Mouse (Mus musculus): Measurements from ENCODE around the gene Zfp598. TPM values are rescaled to one million over a fixed set of nuclear protein-coding genes. Genes with fewer than 3 reads are reported as not detected.

Gene Zfp598
- polyA plus RNA-seq (2016; fragmentation: Nextera tagmentation; extraction: Ambion mirVana) = 34.5 and 36.7 TPM in 2 replicates

GRCm38 (mm10) chr17:24669545-24670245 lies at the start of gene Zfp598:
TSS of gene Zfp598 (plus strand) at chr17:24669687.
- Histone ChIP-seq H3K27me3 (ENCODE audit: low read depth, poor library complexity, severe bottlenecking) (no peaks in the 10 kb centered on the region), H3K9me3 (replicated peaks) (no peaks in the 10 kb centered on the region), H3K36me3 (peaks cover 16% of the 10 kb centered on the region), H3K4me1 (peaks cover 56% of the 10 kb centered on the region), H3K27ac (peak within 1 kb of the TSS; percentile 95), H3K4me3 (peak within 1 kb of the TSS; percentile 99)
- DNase-seq (ENCODE audit: low spot score) = peak; percentile 98
- WGBS = under 1% methylated on average over 80 of the region's 80 CpGs

DNA sequence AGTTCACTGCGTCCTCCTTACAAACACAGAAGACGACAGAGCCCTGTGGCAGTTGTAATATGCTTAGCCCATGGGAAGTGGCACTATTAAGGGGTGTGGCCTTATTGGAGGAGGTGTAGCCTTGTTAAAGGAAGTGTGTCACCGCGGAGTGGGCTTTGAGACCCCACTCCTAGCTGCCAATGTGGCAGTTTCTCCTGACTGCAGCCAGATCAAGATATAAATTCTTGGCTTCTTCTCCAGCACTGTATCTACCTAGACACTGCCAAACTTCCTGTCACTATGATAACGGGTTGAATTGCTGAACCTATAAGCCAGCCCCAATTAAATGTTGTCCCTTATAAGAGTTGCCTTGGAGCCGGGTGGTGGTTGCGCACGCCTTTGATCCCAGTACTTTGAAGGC lies 44.0 kb upstream of the Zfp598 start:
- Histone ChIP-seq H3K9me3 (replicated peaks) (no peaks in the 10 kb centered on the region), H3K4me1 (no peaks in the 10 kb centered on the region), H3K36me3 (peaks cover 100% of the 10 kb centered on the region), H3K27ac (no peak overlapping the region), H3K27me3 (ENCODE audit: low read depth, poor library complexity, severe bottlenecking) (no peaks in the 10 kb centered on the region), H3K4me3 (no peak overlapping the region)
- DNase-seq (ENCODE audit: low spot score) = no peak
- WGBS = 94% methylated on average over 8 of the region's 8 CpGs

DNA sequence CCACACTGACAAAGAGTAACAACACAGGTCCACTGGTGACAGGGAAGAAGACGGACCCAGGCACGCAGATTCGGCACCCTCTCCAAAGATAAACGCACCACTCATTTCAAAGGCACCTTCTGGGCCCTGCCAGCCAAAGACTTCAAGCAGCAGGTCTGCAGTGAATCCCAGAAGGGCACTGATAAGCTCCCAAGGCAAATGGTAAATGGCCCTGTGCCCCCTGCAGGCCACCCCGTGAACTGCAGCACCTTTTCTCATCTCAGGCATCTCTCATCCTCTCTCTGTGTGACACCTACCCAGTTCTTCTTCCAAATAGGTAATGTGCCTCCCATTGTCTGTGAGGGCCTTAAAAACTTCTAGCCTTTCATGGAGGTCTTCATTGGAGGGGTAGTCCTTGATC lies 40.8 kb upstream of the Zfp598 start:
- H3K9me3 ChIP-seq (replicated peaks) = no peaks in the 10 kb centered on the region
- peaks cover 19% of the 10 kb centered on the region for H3K4me1 ChIP-seq
- H3K36me3 ChIP-seq = peaks cover 74% of the 10 kb centered on the region
- no peak overlapping the region for H3K4me3 ChIP-seq
- H3K27ac ChIP-seq = no peak overlapping the region
- WGBS = 52% methylated on average over 5 of the region's 5 CpGs
- no peaks in the 10 kb centered on the region for H3K27me3 ChIP-seq (ENCODE audit: low read depth, poor library complexity, severe bottlenecking)
- peak; percentile 84 for DNase-seq (ENCODE audit: low spot score)

DNA sequence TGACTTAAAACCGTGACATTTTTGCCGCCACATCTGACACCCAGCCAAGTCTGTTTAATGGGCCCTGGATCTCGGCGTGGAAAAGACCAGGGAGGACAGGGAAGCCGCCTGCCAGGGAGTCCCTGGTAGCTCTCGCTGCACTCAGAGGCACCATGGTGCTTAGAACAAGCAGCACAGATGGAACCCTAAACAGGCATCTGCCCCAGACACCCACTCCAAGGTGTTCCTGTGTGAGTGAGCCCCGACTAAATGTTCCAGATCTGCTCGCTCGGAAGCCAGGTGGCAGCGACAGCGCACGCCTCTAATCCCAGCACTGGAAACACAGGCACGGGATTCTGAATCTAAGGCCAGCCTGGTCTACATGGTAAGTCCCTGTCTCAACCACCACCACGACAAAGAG lies 39.4 kb upstream of the Zfp598 start:
- peaks cover 60% of the 10 kb centered on the region for H3K36me3 ChIP-seq
- WGBS = 90% methylated on average over 14 of the region's 14 CpGs

DNA sequence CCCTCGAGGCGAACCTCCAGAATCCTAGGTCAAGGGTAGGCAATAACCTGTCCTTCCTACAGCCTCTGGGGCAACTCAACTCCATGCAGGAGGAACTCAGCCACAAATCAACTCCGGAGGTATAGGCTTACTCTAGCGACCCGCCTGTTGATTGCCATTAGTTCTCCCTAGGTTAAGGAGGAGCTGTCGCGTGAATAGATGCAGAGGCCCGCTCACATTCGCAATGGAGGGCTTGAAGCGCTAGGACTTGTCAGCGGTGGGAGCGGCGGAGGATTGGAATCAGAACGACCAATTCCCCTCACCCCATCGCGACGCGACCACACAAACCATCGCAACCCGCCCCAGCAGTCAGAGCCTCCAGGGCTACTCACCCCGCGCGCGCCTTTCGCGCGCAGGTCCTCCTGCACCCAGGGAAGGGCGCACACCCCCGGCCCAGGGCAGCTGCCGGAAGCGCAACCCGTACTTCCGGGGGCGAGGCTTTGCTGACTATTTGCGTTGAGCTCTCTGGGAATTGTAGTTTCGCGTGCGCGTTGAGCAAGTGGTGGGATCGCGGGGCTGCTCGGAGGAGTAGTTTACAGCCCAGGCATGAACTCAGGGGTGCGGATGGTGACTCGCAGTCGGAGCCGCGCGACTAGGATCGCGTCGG lies 37.2 kb upstream of the Zfp598 start, which contains the start of the genes Tsc2 and Nthl1:
Gene Tsc2 (minus strand): TSS at position 464 of the 646 bp plus-strand sequence.
Gene Nthl1 (plus strand): TSS at position 514 of the 646 bp plus-strand sequence.
- no peaks in the 10 kb centered on the region for H3K27me3 ChIP-seq (ENCODE audit: low read depth, poor library complexity, severe bottlenecking)
- H3K9me3 ChIP-seq (replicated peaks) = no peaks in the 10 kb centered on the region
- H3K4me1 ChIP-seq = peaks cover 32% of the 10 kb centered on the region
- peak within 1 kb of the TSS; percentile 93 for H3K27ac ChIP-seq
- H3K36me3 ChIP-seq = peaks cover 46% of the 10 kb centered on the region
- H3K4me3 ChIP-seq = peak within 1 kb of the TSS; percentile 78
- 2% methylated on average over 51 of the region's 51 CpGs for WGBS
- peak; percentile 94 for DNase-seq (ENCODE audit: low spot score)

More for the DNA sequence above, 39.4 kb upstream of the Zfp598 start:
- Histone ChIP-seq H3K9me3 (replicated peaks) (no peaks in the 10 kb centered on the region), H3K4me3 (no peak overlapping the region), H3K27me3 (ENCODE audit: low read depth, poor library complexity, severe bottlenecking) (no peaks in the 10 kb centered on the region), H3K4me1 (peaks cover 23% of the 10 kb centered on the region), H3K27ac (no peak overlapping the region)
- DNase-seq (ENCODE audit: low spot score) = no peak

DNA sequence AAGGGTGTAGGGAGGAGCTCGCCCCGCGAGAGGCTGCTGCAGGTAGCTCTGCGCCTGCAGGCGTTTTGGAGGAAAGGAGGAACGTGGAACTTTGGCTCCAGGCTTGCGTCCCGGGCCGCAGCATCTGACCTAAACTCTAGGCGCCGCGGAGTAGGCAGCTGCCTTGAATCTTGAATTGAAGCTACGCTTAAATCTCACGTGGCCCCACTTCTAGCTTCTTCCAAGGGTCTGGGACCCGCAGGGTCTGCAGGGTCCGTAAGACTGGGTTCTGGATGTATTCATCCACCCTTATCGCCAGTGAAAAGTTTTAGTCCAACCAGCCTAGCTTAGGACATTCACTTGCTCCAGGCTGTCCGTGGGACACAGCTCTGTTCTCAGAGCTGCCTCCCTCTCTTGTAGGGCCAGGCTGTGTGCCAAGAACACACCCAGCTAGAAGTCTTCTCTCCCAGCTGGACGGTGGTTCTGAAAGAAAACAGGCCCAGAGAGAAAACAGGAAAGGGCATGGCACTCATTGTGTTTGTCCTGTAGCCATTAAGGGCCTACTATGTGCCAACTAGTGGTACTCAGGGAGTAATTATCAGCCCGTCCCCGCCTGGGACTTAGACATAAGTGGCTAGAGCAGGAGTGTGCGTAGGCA lies 36.6 kb upstream of the Zfp598 start:
- no peak for DNase-seq (ENCODE audit: low spot score)
- Histone ChIP-seq H3K9me3 (replicated peaks) (no peaks in the 10 kb centered on the region), H3K4me1 (peaks cover 37% of the 10 kb centered on the region), H3K27me3 (ENCODE audit: low read depth, poor library complexity, severe bottlenecking) (no peaks in the 10 kb centered on the region), H3K27ac (peak overlapping the region; percentile 93), H3K36me3 (peaks cover 44% of the 10 kb centered on the region), H3K4me3 (peak overlapping the region; percentile 78)
- 13% methylated on average over 22 of the region's 22 CpGs for WGBS

GRCm38 (mm10) chr17:24633831-24634230 lies 35.7 kb upstream of the Zfp598 start:
- Histone ChIP-seq H3K27ac (no peak overlapping the region), H3K4me1 (peaks cover 46% of the 10 kb centered on the region), H3K27me3 (ENCODE audit: low read depth, poor library complexity, severe bottlenecking) (no peaks in the 10 kb centered on the region), H3K4me3 (no peak overlapping the region), H3K9me3 (replicated peaks) (no peaks in the 10 kb centered on the region), H3K36me3 (peaks cover 44% of the 10 kb centered on the region)
- DNase-seq (ENCODE audit: low spot score) = no peak
- WGBS = 95% methylated on average over 11 of the region's 11 CpGs

- Histone ChIP-seq H3K27ac (no peak overlapping the region), H3K36me3 (peaks cover 38% of the 10 kb centered on the region), H3K4me3 (no peak overlapping the region), H3K9me3 (replicated peaks) (no peaks in the 10 kb centered on the region), H3K27me3 (ENCODE audit: low read depth, poor library complexity, severe bottlenecking) (no peaks in the 10 kb centered on the region), H3K4me1 (peaks cover 58% of the 10 kb centered on the region)
- no peak for DNase-seq (ENCODE audit: low spot score)
- WGBS = 94% methylated on average over 4 of the region's 4 CpGs
These were observed 34.5 kb upstream of the Zfp598 start for GRCm38 (mm10) chr17:24635024-24635423.

- 95% methylated on average over 5 of the region's 5 CpGs for WGBS
- DNase-seq (ENCODE audit: low spot score) = no peak
- Histone ChIP-seq H3K36me3 (peaks cover 38% of the 10 kb centered on the region), H3K27me3 (ENCODE audit: low read depth, poor library complexity, severe bottlenecking) (no peaks in the 10 kb centered on the region), H3K4me1 (peaks cover 64% of the 10 kb centered on the region), H3K4me3 (peak overlapping the region; percentile 13; the same call in 1 of the 2 replicates), H3K27ac (no peak overlapping the region), H3K9me3 (replicated peaks) (no peaks in the 10 kb centered on the region)
These were observed 33.8 kb upstream of the Zfp598 start for GRCm38 (mm10) chr17:24635694-24636093.

DNA sequence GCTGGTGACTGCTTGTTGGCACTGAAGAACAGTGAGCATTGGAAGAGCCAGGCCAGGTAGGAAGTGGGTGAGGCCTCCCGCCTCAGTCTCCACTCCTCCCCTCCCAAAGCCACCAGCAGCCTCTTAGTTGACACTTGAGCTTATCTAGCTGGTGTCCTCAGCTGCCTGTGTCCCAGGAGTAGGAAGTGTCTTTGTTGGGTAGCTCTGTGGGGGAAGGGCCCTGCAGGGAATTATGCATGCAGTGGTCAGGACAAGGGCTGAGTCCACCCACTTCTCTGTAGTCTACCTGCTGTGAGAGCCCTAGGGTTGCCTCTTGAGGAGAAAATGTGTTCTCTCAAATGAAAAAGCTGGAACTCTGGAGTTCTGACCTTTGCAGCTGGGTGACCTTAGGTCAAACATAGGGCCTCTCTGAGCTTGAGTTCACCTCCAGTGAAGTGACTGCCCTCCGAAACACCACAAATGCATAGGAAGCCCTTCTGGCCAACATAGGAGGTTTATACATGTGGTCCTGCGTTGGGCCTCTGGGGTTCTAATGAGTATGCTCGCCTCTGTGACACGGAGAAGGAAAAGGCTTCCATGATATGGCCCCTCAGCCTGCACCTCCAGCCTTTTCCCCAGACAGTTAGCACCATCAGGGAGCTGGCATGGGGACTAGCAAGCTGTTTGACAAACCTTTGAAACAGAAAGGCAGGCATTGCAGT lies 32.6 kb upstream of the Zfp598 start:
- H3K4me3 ChIP-seq = no peak overlapping the region
- WGBS = 73% methylated on average over 5 of the region's 5 CpGs
- no peaks in the 10 kb centered on the region for H3K9me3 ChIP-seq (replicated peaks)
- no peaks in the 10 kb centered on the region for H3K27me3 ChIP-seq (ENCODE audit: low read depth, poor library complexity, severe bottlenecking)
- peaks cover 60% of the 10 kb centered on the region for H3K4me1 ChIP-seq
- DNase-seq (ENCODE audit: low spot score) = peak; percentile 25
- H3K36me3 ChIP-seq = peaks cover 45% of the 10 kb centered on the region
- peak overlapping the region; percentile 53; the same call in 1 of the 2 replicates for H3K27ac ChIP-seq

- peaks cover 63% of the 10 kb centered on the region for H3K4me1 ChIP-seq
- H3K4me3 ChIP-seq = no peak overlapping the region
- no peak for DNase-seq (ENCODE audit: low spot score)
- H3K9me3 ChIP-seq (replicated peaks) = no peaks in the 10 kb centered on the region
- peaks cover 56% of the 10 kb centered on the region for H3K36me3 ChIP-seq
- 86% methylated on average over 4 of the region's 4 CpGs for WGBS
- peak overlapping the region; percentile 92 for H3K27ac ChIP-seq
- no peaks in the 10 kb centered on the region for H3K27me3 ChIP-seq (ENCODE audit: low read depth, poor library complexity, severe bottlenecking)
These were observed 31.3 kb upstream of the Zfp598 start for GRCm38 (mm10) chr17:24638214-24638613.

GRCm38 (mm10) chr17:24638840-24639239 lies 30.6 kb upstream of the Zfp598 start:
- Histone ChIP-seq H3K27ac (peak overlapping the region; percentile 92), H3K4me1 (peaks cover 63% of the 10 kb centered on the region), H3K27me3 (ENCODE audit: low read depth, poor library complexity, severe bottlenecking) (no peaks in the 10 kb centered on the region), H3K36me3 (peaks cover 56% of the 10 kb centered on the region), H3K9me3 (replicated peaks) (no peaks in the 10 kb centered on the region), H3K4me3 (peak overlapping the region; percentile 33)
- DNase-seq (ENCODE audit: low spot score) = no peak
- 69% methylated on average over 9 of the region's 9 CpGs for WGBS
